Mouse (Mus musculus) intestine, embryonic 14.5 days (tissue): ENCODE results near the gene Rbmy. TPM values are rescaled to one million over a fixed set of nuclear protein-coding genes. Genes with fewer than 3 reads are reported as not detected.
"Not testable (repeated sequence)": the region's sequence is repeated elsewhere in the genome, so short reads cannot be mapped to it uniquely, and the experiment has no call there.

Source experiments
- ATAC-seq: fragments of 200-750 bp; cut with Nextera tagmentation; replicated peaks from 2 replicates; pipeline ENCODE4 v1.8.0; 2017; ENCODE audit warnings: low read depth, moderate number of reproducible peaks, moderate TSS enrichment, moderate library complexity; ENCODE audit not compliant: low FRiP score, low TSS enrichment
- DNase-seq: peaks from one replicate; pipeline ENCODE4 v3.0.0-alpha.2; 2018; ENCODE audit warnings: low spot score
- H3K27ac ChIP-seq: fragments of 300-500 bp; sonication (generic); 2 replicates; pipeline ENCODE4 v1.5.1; 2014; ENCODE audit warnings: low read depth, mild to moderate bottlenecking, control low read depth
- H3K27me3 ChIP-seq: fragments of 300-500 bp; sonication (generic); replicated peaks from 2 replicates; pipeline ENCODE4 v1.6.1; 2014; ENCODE audit warnings: low read length, control low read depth; ENCODE audit not compliant: control insufficient read depth, insufficient read depth
- H3K36me3 ChIP-seq: fragments of 300-500 bp; sonication (generic); 2 replicates; pipeline ENCODE4 v1.6.1; 2014; ENCODE audit warnings: low read length, control low read depth; ENCODE audit not compliant: control insufficient read depth, insufficient read depth
- H3K4me1 ChIP-seq: fragments of 300-500 bp; sonication (generic); replicated peaks from 2 replicates; pipeline ENCODE4 v1.6.1; 2014; ENCODE audit warnings: low read length, control low read depth, mixed read lengths; ENCODE audit not compliant: control insufficient read depth, insufficient read depth
- H3K4me2 ChIP-seq: fragments of 300-500 bp; sonication (generic); 2 replicates; pipeline ENCODE4 v1.6.1; 2014; ENCODE audit warnings: low read length
- H3K4me3 ChIP-seq: fragments of 300-500 bp; sonication (generic); 2 replicates; pipeline ENCODE4 v1.5.1; 2014; ENCODE audit warnings: low read depth, low read length, control low read depth, mixed read lengths
- H3K9ac ChIP-seq: fragments of 300-500 bp; sonication (generic); 2 replicates; pipeline ENCODE4 v1.6.1; 2014; ENCODE audit warnings: mild to moderate bottlenecking, low read length
- H3K9me3 ChIP-seq: fragments of 300-500 bp; sonication (generic); 2 replicates; pipeline ENCODE4 v1.6.1; 2016; ENCODE audit warnings: low read length, control low read depth; ENCODE audit not compliant: control insufficient read depth
- WGBS: fragments of 180-500 bp; shearing (Covaris S2); extraction: QIAGEN DNeasy Blood & Tissue Kit; methylation state at CpG from one replicate; pipeline ENCODE4 v1.1.7; 2014; 5-methylcytosine and 5-hydroxymethylcytosine counted together
- polyA plus RNA-seq: library from polyadenylated mRNA; unstranded; fragments of >200 nt; fragmentation: Nextera tagmentation; extraction: Ambion mirVana; gene quantifications from 2 replicates; pipeline ENCODE4 v1.2.1, GENCODE M21; 2014

The Rbmy gene
- not detected in 2 replicates for polyA plus RNA-seq

DNA sequence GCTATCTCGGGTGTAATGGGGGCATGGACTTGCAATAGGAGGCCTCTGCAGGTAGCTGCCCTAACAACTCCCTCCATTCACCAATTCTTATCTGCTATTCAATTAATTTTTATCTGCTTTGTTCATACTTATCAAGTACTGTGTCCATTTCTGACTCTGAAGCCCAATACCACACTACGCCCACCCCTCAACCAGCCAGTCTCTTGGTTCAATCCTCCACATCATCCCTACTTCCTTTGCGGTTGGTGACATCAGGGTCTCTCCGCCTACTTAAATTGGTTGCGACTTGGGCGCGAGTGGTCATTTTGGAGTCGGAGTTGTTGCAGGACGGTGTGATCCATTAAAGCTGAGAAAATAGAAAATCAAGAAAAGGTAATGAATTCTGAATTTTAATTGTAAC is at the start of gene Rbmy, which contains the start of gene Gm10256:
Gene Rbmy, plus strand, starts transcription at position 301 of the 400 bp plus-strand sequence.
Gene Gm10256, plus strand, starts transcription at position 320 of the 400 bp plus-strand sequence.
- not testable (repeated sequence) for H3K27ac ChIP-seq, ATAC-seq, H3K36me3 ChIP-seq, H3K9me3 ChIP-seq, DNase-seq, H3K4me3 ChIP-seq, H3K4me1 ChIP-seq, H3K27me3 ChIP-seq, H3K4me2 ChIP-seq, H3K9ac ChIP-seq
- WGBS = no CpG with 5 or more reads among the region's 9 CpGs

DNA sequence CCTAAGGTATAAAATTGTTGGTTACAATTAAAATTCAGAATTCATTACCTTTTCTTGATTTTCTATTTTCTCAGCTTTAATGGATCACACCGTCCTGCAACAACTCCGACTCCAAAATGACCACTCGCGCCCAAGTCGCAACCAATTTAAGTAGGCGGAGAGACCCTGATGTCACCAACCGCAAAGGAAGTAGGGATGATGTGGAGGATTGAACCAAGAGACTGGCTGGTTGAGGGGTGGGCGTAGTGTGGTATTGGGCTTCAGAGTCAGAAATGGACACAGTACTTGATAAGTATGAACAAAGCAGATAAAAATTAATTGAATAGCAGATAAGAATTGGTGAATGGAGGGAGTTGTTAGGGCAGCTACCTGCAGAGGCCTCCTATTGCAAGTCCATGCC is 34.4 kb upstream of the Rbmy start, which contains the start of gene Gm4064:
Gene Gm4064, minus strand, starts transcription at position 101 of the 400 bp plus-strand sequence.
- not testable (repeated sequence) for ATAC-seq, H3K36me3 ChIP-seq, H3K27me3 ChIP-seq, DNase-seq, H3K9ac ChIP-seq, H3K4me1 ChIP-seq, H3K9me3 ChIP-seq, H3K4me2 ChIP-seq, H3K4me3 ChIP-seq, H3K27ac ChIP-seq
- WGBS = no CpG with 5 or more reads among the region's 8 CpGs

Other genes with a start within 250 kb of the Rbmy start
- not detected in 2 replicates for gene H2al2c, start 231.6 kb upstream of the Rbmy start, polyA plus RNA-seq
- not detected in 2 replicates for gene Sry, start 167.0 kb upstream of the Rbmy start, polyA plus RNA-seq
- gene H2al2b, start 110.0 kb upstream of the Rbmy start, polyA plus RNA-seq = not detected in 2 replicates
- not detected in 2 replicates for gene Gm4064, start 34.5 kb upstream of the Rbmy start, polyA plus RNA-seq
- gene Gm10256, start within 50 bp of the Rbmy start, polyA plus RNA-seq = not detected in 2 replicates
- gene Gm10352, start 70.3 kb downstream of the Rbmy start, polyA plus RNA-seq = 0.55 TPM in 1 of 2 replicates, not detected in the other
- gene Gm29289, start 101.9 kb downstream of the Rbmy start, polyA plus RNA-seq = not detected in 2 replicates